Mouse (Mus musculus) layer of hippocampus, adult 2 months (tissue): ENCODE measurements at regions not wholly inside any gene's neighbourhood (a gene's known extent, or its start where the extent isn't known, plus 50 kb on each side); places are given as distances from the start of the nearest gene placed in this dataset.
A peak's percentile ranks its signal among the peaks of the same experiment; 100 is the strongest.

ENCODE experiments used
- DNase-seq, 2 experiments: peaks; one replicate each; pipeline ENCODE4 v3.0.0; 2022; ENCODE audit warnings: low spot score in 2 of 2
- H3K27ac ChIP-seq: fragments of 200-600 bp; 2 replicates; pipeline ENCODE4 v1.8.1; 2022
- H3K4me3 ChIP-seq: fragments of 200-600 bp; 2 replicates; pipeline ENCODE4 v1.8.1; 2022; ENCODE audit warnings: mild to moderate bottlenecking
- CTCF ChIP-seq: fragments of 200-600 bp; conservative IDR thresholded peaks from 2 replicates; pipeline ENCODE4 v1.8.1; 2022; ENCODE audit warnings: antibody characterized with exemption, mild to moderate bottlenecking, moderate library complexity

- H3K4me3 ChIP-seq, result no peak overlapping the region
- peak overlapping the region; percentile 65 for H3K27ac ChIP-seq
- no peak for TF ChIP-seq CTCF
- DNase-seq, result peak in 1 of 2 experiments; percentile 20
Observed at GRCm38 (mm10) chrX:11655466-11655865, 327.8 kb downstream of the H2al1j start.

GRCm38 (mm10) chrX:11657606-11658254 lies 330.1 kb downstream of the H2al1j start:
- no peak for DNase-seq
- Histone ChIP-seq H3K27ac (no peak overlapping the region), H3K4me3 (no peak overlapping the region)
- no peak for TF ChIP-seq CTCF

- no peak for TF ChIP-seq CTCF
- Histone ChIP-seq H3K4me3 (no peak overlapping the region), H3K27ac (no peak overlapping the region)
- no peak for DNase-seq
Observed at GRCm38 (mm10) chrX:11663187-11663829, 335.7 kb downstream of the H2al1j start.

GRCm38 (mm10) chrX:11664330-11665061 lies 336.9 kb downstream of the H2al1j start:
- H3K4me3 ChIP-seq, result peak overlapping the region; percentile 59
- peak; percentile 33 to 36 for DNase-seq
- H3K27ac ChIP-seq, result peak overlapping the region; percentile 90
- no peak for TF ChIP-seq CTCF

GRCm38 (mm10) chrX:11665077-11665974 lies 337.7 kb downstream of the H2al1j start:
- H3K27ac ChIP-seq, result peak overlapping the region; percentile 90
- TF ChIP-seq CTCF, result no peak
- H3K4me3 ChIP-seq, result peak overlapping the region; percentile 59
- no peak for DNase-seq

- Histone ChIP-seq H3K4me3 (no peak overlapping the region), H3K27ac (no peak overlapping the region)
- no peak for TF ChIP-seq CTCF
- DNase-seq, result no peak
Observed at GRCm38 (mm10) chrX:11666517-11666916, 338.9 kb downstream of the H2al1j start.

- TF ChIP-seq CTCF, result no peak
- no peak overlapping the region for H3K4me3 ChIP-seq
- no peak for DNase-seq
- no peak overlapping the region for H3K27ac ChIP-seq
Observed at GRCm38 (mm10) chrX:11671805-11672204, 344.2 kb downstream of the H2al1j start.

- no peak overlapping the region for H3K4me3 ChIP-seq
- DNase-seq, result no peak
- H3K27ac ChIP-seq, result no peak overlapping the region
- TF ChIP-seq CTCF, result no peak
Observed at GRCm38 (mm10) chrX:11678086-11678485, 350.5 kb downstream of the H2al1j start.

GRCm38 (mm10) chrX:11681274-11681673 lies 353.7 kb downstream of the H2al1j start:
- no peak for DNase-seq
- Histone ChIP-seq H3K4me3 (no peak overlapping the region), H3K27ac (no peak overlapping the region)
- no peak for TF ChIP-seq CTCF

- Histone ChIP-seq H3K4me3 (peak overlapping the region; percentile 18; the same call in 1 of the 2 replicates), H3K27ac (no peak overlapping the region)
- DNase-seq, result no peak
- no peak for TF ChIP-seq CTCF
Observed at GRCm38 (mm10) chrX:11689989-11690405, 362.4 kb downstream of the H2al1j start.

- DNase-seq, result no peak
- TF ChIP-seq CTCF, result no peak
- H3K27ac ChIP-seq, result no peak overlapping the region
- H3K4me3 ChIP-seq, result peak overlapping the region; percentile 18; the same call in 1 of the 2 replicates
Observed at GRCm38 (mm10) chrX:11690446-11690845, 362.8 kb downstream of the H2al1j start.

- Histone ChIP-seq H3K4me3 (no peak overlapping the region), H3K27ac (no peak overlapping the region)
- no peak for TF ChIP-seq CTCF
- no peak for DNase-seq
Observed at GRCm38 (mm10) chrX:11691019-11691418, 363.4 kb downstream of the H2al1j start.

- Histone ChIP-seq H3K4me3 (no peak overlapping the region), H3K27ac (no peak overlapping the region)
- no peak for DNase-seq
- no peak for TF ChIP-seq CTCF
Observed at GRCm38 (mm10) chrX:11696565-11696964, 368.9 kb downstream of the H2al1j start.
